Mouse (Mus musculus): ENCODE measurements around the gene March8. TPM values are rescaled to one million over a fixed set of nuclear protein-coding genes. Genes with fewer than 3 reads are reported as not detected.

Gene March8
- polyA plus RNA-seq, 1 experiment from 2014 or later: 69.4 TPM

DNA sequence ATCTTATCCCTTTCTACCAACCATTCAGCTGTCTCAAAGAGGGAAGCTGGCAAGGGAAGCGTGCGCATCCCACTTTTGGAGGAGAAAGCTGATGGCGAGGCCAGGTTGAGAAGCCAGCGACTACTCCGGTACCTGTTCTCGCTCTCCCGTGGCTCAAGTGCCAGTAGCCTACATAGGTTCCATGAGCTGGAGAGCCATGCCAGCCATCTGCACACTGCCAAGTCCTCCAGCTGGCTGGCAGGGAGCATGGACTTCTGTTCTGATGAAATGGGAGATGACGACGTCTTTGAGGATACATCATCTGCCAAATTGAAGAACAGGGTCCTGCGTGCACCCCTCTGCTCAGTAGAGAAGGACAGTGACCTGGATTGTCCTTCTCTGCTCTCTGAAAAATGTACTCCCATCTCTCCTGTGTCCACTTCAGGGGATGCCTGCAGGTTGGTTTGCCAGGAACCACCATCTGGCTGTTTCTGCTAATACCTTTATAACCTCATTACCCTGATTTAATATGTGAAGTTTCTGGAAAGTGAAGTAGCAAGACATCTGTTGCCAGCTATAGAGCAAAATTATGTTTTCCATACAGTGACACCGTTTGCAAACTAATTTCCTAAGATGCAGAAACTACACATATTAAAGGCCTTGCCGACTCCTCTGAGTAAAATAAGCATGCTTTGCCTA is 64.1 kb downstream of the March8 start:
- no peak for DNase-seq (ENCODE audit: low spot score)
- H3K27me3 ChIP-seq (ENCODE audit: control insufficient read depth, insufficient read depth, low read length): no peaks in the 10 kb centered on the region
- H3K9ac ChIP-seq: no peak overlapping the region
- H3K4me3 ChIP-seq (replicated peaks; ENCODE audit: low read length): no peak overlapping the region
- peaks cover 24% of the 10 kb centered on the region; the same call in 1 of the 2 replicates for H3K4me1 ChIP-seq (replicated peaks; ENCODE audit: control insufficient read depth, insufficient read depth, low read length)
- ATAC-seq (ENCODE audit: low FRiP score): no peak
- no peaks in the 10 kb centered on the region for H3K9me3 ChIP-seq (ENCODE audit: control insufficient read depth, low read length)
- no peak overlapping the region for H3K4me2 ChIP-seq (replicated peaks)
- peaks cover 37% of the 10 kb centered on the region for H3K36me3 ChIP-seq (replicated peaks; ENCODE audit: control insufficient read depth, insufficient read depth)
- no peak overlapping the region for H3K27ac ChIP-seq
- 94% methylated on average over 12 of the region's 12 CpGs for WGBS

GRCm38 (mm10) chr6:116402426-116402825 is 64.6 kb downstream of the March8 start:
- Histone ChIP-seq H3K4me1 (replicated peaks; ENCODE audit: control insufficient read depth, insufficient read depth, low read length) (peaks cover 19% of the 10 kb centered on the region; the same call in 1 of the 2 replicates), H3K36me3 (replicated peaks; ENCODE audit: control insufficient read depth, insufficient read depth) (peaks cover 42% of the 10 kb centered on the region), H3K27ac (no peak overlapping the region), H3K4me3 (replicated peaks; ENCODE audit: low read length) (no peak overlapping the region), H3K9ac (no peak overlapping the region), H3K4me2 (replicated peaks) (no peak overlapping the region), H3K27me3 (ENCODE audit: control insufficient read depth, insufficient read depth, low read length) (no peaks in the 10 kb centered on the region), H3K9me3 (ENCODE audit: control insufficient read depth, low read length) (no peaks in the 10 kb centered on the region)
- DNase-seq (ENCODE audit: low spot score) (no peak), ATAC-seq (ENCODE audit: low FRiP score) (no peak)
- 99% methylated on average over 3 of the region's 3 CpGs for WGBS

DNA sequence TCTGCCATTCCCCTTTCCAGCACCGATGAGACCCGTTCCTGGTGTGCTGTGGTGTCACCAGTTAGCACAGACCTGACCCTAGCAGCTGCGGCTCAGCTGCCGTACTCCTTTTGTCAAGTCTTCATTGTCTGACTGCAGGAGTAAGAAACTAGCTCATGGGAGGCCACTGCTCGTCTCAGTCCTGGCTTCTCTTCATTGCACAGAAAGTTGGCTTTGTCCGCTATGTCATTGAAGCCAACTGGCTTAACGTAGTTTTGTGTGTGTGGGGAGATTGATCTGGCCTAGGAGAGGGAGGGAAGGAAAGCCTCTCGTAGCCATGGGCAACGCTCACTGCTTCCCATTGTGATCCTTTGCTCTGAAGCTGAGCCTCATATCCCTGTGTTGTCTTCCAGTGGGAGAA is 67.4 kb downstream of the March8 start:
- WGBS: 17% methylated on average over 9 of the region's 9 CpGs
- ATAC-seq (ENCODE audit: low FRiP score): peak; percentile 66; the same call in 1 of the 2 replicates

GRCm38 (mm10) chr6:116405715-116406114 is 67.9 kb downstream of the March8 start:
- Histone ChIP-seq H3K9me3 (ENCODE audit: control insufficient read depth, low read length) (no peaks in the 10 kb centered on the region), H3K27ac (no peak overlapping the region), H3K27me3 (ENCODE audit: control insufficient read depth, insufficient read depth, low read length) (no peaks in the 10 kb centered on the region), H3K4me3 (replicated peaks; ENCODE audit: low read length) (no peak overlapping the region), H3K4me2 (replicated peaks) (no peak overlapping the region), H3K9ac (no peak overlapping the region), H3K36me3 (replicated peaks; ENCODE audit: control insufficient read depth, insufficient read depth) (peaks cover 71% of the 10 kb centered on the region), H3K4me1 (replicated peaks; ENCODE audit: control insufficient read depth, insufficient read depth, low read length) (peaks cover 10% of the 10 kb centered on the region; the same call in 1 of the 2 replicates)
- ATAC-seq (ENCODE audit: low FRiP score) (no peak), DNase-seq (ENCODE audit: low spot score) (no peak)
- WGBS: 73% methylated on average over 5 of the region's 5 CpGs

More for the DNA sequence above, 67.4 kb downstream of the March8 start:
- Histone ChIP-seq H3K27ac (no peak overlapping the region), H3K9ac (no peak overlapping the region), H3K9me3 (ENCODE audit: control insufficient read depth, low read length) (no peaks in the 10 kb centered on the region), H3K27me3 (ENCODE audit: control insufficient read depth, insufficient read depth, low read length) (no peaks in the 10 kb centered on the region), H3K4me1 (replicated peaks; ENCODE audit: control insufficient read depth, insufficient read depth, low read length) (peaks cover 10% of the 10 kb centered on the region; the same call in 1 of the 2 replicates), H3K4me2 (replicated peaks) (no peak overlapping the region), H3K36me3 (replicated peaks; ENCODE audit: control insufficient read depth, insufficient read depth) (peaks cover 66% of the 10 kb centered on the region), H3K4me3 (replicated peaks; ENCODE audit: low read length) (no peak overlapping the region)
- no peak for DNase-seq (ENCODE audit: low spot score)

DNA sequence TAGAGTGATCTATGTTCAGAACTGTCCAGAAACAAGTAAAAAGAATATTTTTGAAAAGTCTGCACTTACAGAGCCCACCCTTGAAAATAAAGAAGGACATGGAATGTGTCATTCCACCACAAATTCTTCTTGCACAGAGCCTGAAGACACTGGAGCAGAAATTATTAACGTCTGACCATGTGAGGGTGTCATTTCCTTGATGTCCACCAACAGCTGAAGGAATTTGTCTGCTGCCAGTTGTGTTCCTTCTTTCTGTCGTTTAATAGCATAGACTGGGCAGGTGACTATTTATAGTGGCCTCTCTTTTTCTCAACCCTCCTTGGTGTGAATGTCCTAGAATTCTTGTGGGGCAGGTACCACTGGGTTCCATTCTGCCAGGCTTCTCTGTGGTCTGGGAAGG is 68.3 kb downstream of the March8 start:
- Histone ChIP-seq H3K27me3 (ENCODE audit: control insufficient read depth, insufficient read depth, low read length) (no peaks in the 10 kb centered on the region), H3K4me1 (replicated peaks; ENCODE audit: control insufficient read depth, insufficient read depth, low read length) (peaks cover 10% of the 10 kb centered on the region; the same call in 1 of the 2 replicates), H3K4me2 (replicated peaks) (no peak overlapping the region), H3K4me3 (replicated peaks; ENCODE audit: low read length) (no peak overlapping the region), H3K9ac (no peak overlapping the region), H3K36me3 (replicated peaks; ENCODE audit: control insufficient read depth, insufficient read depth) (peaks cover 72% of the 10 kb centered on the region), H3K9me3 (ENCODE audit: control insufficient read depth, low read length) (no peaks in the 10 kb centered on the region), H3K27ac (no peak overlapping the region; the same call in 1 of the 2 replicates)
- ATAC-seq (ENCODE audit: low FRiP score): no peak
- WGBS: 78% methylated on average over 2 of the region's 2 CpGs
- no peak for DNase-seq (ENCODE audit: low spot score)

- no peak for DNase-seq (ENCODE audit: low spot score)
- ATAC-seq (ENCODE audit: low FRiP score): no peak
- WGBS: 55% methylated on average over 5 of the region's 5 CpGs
- no peaks in the 10 kb centered on the region for H3K9me3 ChIP-seq (ENCODE audit: control insufficient read depth, low read length)
- no peak overlapping the region for H3K4me2 ChIP-seq (replicated peaks)
- H3K4me1 ChIP-seq (replicated peaks; ENCODE audit: control insufficient read depth, insufficient read depth, low read length): peaks cover 10% of the 10 kb centered on the region; the same call in 1 of the 2 replicates
- no peaks in the 10 kb centered on the region for H3K27me3 ChIP-seq (ENCODE audit: control insufficient read depth, insufficient read depth, low read length)
- peaks cover 67% of the 10 kb centered on the region for H3K36me3 ChIP-seq (replicated peaks; ENCODE audit: control insufficient read depth, insufficient read depth)
- H3K9ac ChIP-seq: no peak overlapping the region
- H3K4me3 ChIP-seq (replicated peaks; ENCODE audit: low read length): no peak overlapping the region
- H3K27ac ChIP-seq: no peak overlapping the region; the same call in 1 of the 2 replicates
Observed at GRCm38 (mm10) chr6:116406680-116407079, 68.9 kb downstream of the March8 start.

GRCm38 (mm10) chr6:116407216-116407615 is 69.4 kb downstream of the March8 start:
- Histone ChIP-seq H3K4me2 (replicated peaks) (no peak overlapping the region), H3K9me3 (ENCODE audit: control insufficient read depth, low read length) (no peaks in the 10 kb centered on the region), H3K4me3 (replicated peaks; ENCODE audit: low read length) (no peak overlapping the region), H3K9ac (no peak overlapping the region), H3K27me3 (ENCODE audit: control insufficient read depth, insufficient read depth, low read length) (no peaks in the 10 kb centered on the region), H3K27ac (no peak overlapping the region), H3K4me1 (replicated peaks; ENCODE audit: control insufficient read depth, insufficient read depth, low read length) (peaks cover 10% of the 10 kb centered on the region; the same call in 1 of the 2 replicates), H3K36me3 (replicated peaks; ENCODE audit: control insufficient read depth, insufficient read depth) (peaks cover 62% of the 10 kb centered on the region)
- WGBS: 89% methylated on average over 4 of the region's 4 CpGs
- no peak for DNase-seq (ENCODE audit: low spot score)
- no peak for ATAC-seq (ENCODE audit: low FRiP score)

GRCm38 (mm10) chr6:116407956-116408657 is 70.3 kb downstream of the March8 start:
- peaks cover 10% of the 10 kb centered on the region; the same call in 1 of the 2 replicates for H3K4me1 ChIP-seq (replicated peaks; ENCODE audit: control insufficient read depth, insufficient read depth, low read length)
- 89% methylated on average over 6 of the region's 6 CpGs for WGBS
- no peak overlapping the region for H3K27ac ChIP-seq
- H3K4me2 ChIP-seq (replicated peaks): no peak overlapping the region
- no peak overlapping the region for H3K4me3 ChIP-seq (replicated peaks; ENCODE audit: low read length)
- H3K9ac ChIP-seq: no peak overlapping the region
- DNase-seq (ENCODE audit: low spot score) (no peak), ATAC-seq (ENCODE audit: low FRiP score) (no peak)
- no peaks in the 10 kb centered on the region for H3K9me3 ChIP-seq (ENCODE audit: control insufficient read depth, low read length)
- H3K27me3 ChIP-seq (ENCODE audit: control insufficient read depth, insufficient read depth, low read length): no peaks in the 10 kb centered on the region
- H3K36me3 ChIP-seq (replicated peaks; ENCODE audit: control insufficient read depth, insufficient read depth): peaks cover 58% of the 10 kb centered on the region

GRCm38 (mm10) chr6:116410436-116410835 is 72.6 kb downstream of the March8 start:
- ATAC-seq (ENCODE audit: low FRiP score): no peak
- WGBS: 97% methylated on average over 10 of the region's 10 CpGs
- no peak for DNase-seq (ENCODE audit: low spot score)
- H3K36me3 ChIP-seq (replicated peaks; ENCODE audit: control insufficient read depth, insufficient read depth): peaks cover 46% of the 10 kb centered on the region
- peaks cover 10% of the 10 kb centered on the region; the same call in 1 of the 2 replicates for H3K4me1 ChIP-seq (replicated peaks; ENCODE audit: control insufficient read depth, insufficient read depth, low read length)
- no peak overlapping the region for H3K4me3 ChIP-seq (replicated peaks; ENCODE audit: low read length)
- H3K27ac ChIP-seq: no peak overlapping the region
- H3K4me2 ChIP-seq (replicated peaks): no peak overlapping the region
- H3K9me3 ChIP-seq (ENCODE audit: control insufficient read depth, low read length): no peaks in the 10 kb centered on the region
- no peak overlapping the region for H3K9ac ChIP-seq
- H3K27me3 ChIP-seq (ENCODE audit: control insufficient read depth, insufficient read depth, low read length): no peaks in the 10 kb centered on the region
